Mouse (Mus musculus) liver, postnatal 0 days (tissue): ENCODE measurements around the gene Znrf2.

Experiments used
- CTCF ChIP-seq: sonication (generic); IDR thresholded peaks from 2 replicates; pipeline ENCODE4 v1.5.1; 2016; ENCODE audit warnings: antibody characterized with exemption, low read depth
- EP300 ChIP-seq: IDR thresholded peaks from 2 replicates; pipeline ENCODE4 v1.6.1; 2016; ENCODE audit warnings: antibody characterized with exemption, low read depth, mild to moderate bottlenecking

DNA sequence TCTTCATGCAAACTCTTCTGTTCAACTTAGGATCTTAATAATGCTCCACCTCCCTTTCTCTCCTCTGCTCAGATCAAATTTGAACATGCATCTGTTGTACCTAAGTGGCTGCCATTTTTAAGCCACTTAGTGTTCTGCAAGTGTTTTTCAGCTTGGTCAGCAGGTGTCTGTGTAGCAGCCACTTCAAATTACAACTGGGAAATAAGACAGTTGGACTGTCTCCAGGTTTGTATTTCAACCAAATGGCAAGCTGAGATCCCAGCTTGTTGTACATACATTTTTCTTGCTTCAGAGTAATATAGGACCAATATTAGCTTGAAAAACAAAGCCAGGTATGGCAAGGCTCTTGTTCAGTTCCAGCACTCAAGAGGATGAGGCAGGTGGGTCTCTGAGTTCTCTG, 61.8 kb downstream of the Znrf2 start:
- TF ChIP-seq EP300, result no peak
- TF ChIP-seq CTCF, result no peak
